Mouse (Mus musculus): ENCODE measurements around the gene 9330182L06Rik.

Gene 9330182L06Rik

DNA sequence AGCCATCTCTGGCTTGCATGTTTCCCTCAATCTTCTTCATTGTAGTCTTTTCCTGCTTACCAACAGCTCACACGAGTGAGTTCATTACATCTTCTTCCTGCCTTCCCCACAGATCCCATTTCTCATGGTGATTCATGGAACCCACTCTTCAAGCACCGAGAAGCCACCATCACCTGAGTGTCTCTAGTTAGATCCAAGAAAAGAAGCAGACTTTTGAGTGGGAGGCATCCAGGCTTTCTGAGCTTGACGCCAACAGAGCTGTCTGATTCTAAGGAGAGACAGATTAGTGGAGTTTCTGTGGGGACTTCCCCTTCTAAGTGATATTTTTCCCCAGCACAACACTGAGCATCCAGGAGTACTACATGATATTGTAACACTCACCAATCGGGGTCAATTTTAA is 259.6 kb downstream of the 9330182L06Rik start:
- DNase-seq (ENCODE audit: low spot score in 2 of 2) = no peak
